13 mouse cellular contexts compared by ENCODE assay signal in genomic region chr7:141483114-141483653, GRCm38 (mm10). TPM values are rescaled to one million over a fixed set of nuclear protein-coding genes. Genes with fewer than 3 reads are reported as not detected.
DNase-seq lines count a peak whose midpoint lies in the region; ATAC-seq lines count a peak whose summit lies in the region.
"Had no signal": no experiment of that assay in that cellular context is flagged by ENCODE, and none has a peak within 500 bp of the region (broad histone marks: within the 10 kb centered on the region; RNA-seq: fewer than 3 reads in every experiment).

No protein-coding gene starts in this region.

- H3K4me2 ChIP-seq in embryonic facial prominence, embryonic 12.5 days (replicated peaks), result peak overlapping the region; percentile 98
- H3K4me2 ChIP-seq in midbrain, embryonic 13.5 days (replicated peaks), result peak overlapping the region; percentile 92
- H3K4me2 ChIP-seq in liver, embryonic 12.5 days, result no peak overlapping the region; the same call in 1 of the 2 replicates

- DNase-seq in cerebellum, adult 9-11 months, result peak; percentile 69
- no peak for DNase-seq in hindbrain, embryonic 10.5 days (ENCODE audit: low spot score)
- no peak for DNase-seq in spleen, adult 12 weeks (ENCODE audit: low spot score)
- DNase-seq in gastrocnemius, adult 18-20 months (ENCODE audit: low spot score), result no peak
- DNase-seq: adrenal gland, adult 2 months; gastrocnemius, postnatal 10 days; kidney, adult 9 months; lung, postnatal 14 days had no signal

- H3K9ac ChIP-seq in embryonic facial prominence, embryonic 12.5 days, result no peak overlapping the region
- no peak overlapping the region for H3K9ac ChIP-seq in midbrain, embryonic 13.5 days (replicated peaks)
- no peak overlapping the region for H3K9ac ChIP-seq in liver, embryonic 12.5 days
- H3K9ac ChIP-seq: liver, embryonic 15.5 days had no signal

- WGBS in embryonic facial prominence, embryonic 12.5 days, result 79% methylated on average over 6 of the region's 6 CpGs
- WGBS in hindbrain, embryonic 10.5 days, result 79% methylated on average over 6 of the region's 6 CpGs
- 70% methylated on average over 6 of the region's 6 CpGs for WGBS in midbrain, embryonic 13.5 days
- WGBS in liver, embryonic 12.5 days (ENCODE audit: insufficient replicate concordance), result 73% methylated on average over 6 of the region's 6 CpGs

- peaks cover 26% of the 10 kb centered on the region for H3K27me3 ChIP-seq in embryonic facial prominence, embryonic 12.5 days
- peaks cover 34% of the 10 kb centered on the region for H3K27me3 ChIP-seq in hindbrain, embryonic 10.5 days (ENCODE audit: insufficient read depth, poor library complexity, severe bottlenecking)
- peaks cover 17% of the 10 kb centered on the region for H3K27me3 ChIP-seq in midbrain, embryonic 13.5 days
- peaks cover 31% of the 10 kb centered on the region for H3K27me3 ChIP-seq in liver, embryonic 12.5 days (replicated peaks)

- H3K9me3 ChIP-seq in embryonic facial prominence, embryonic 12.5 days, result no peaks in the 10 kb centered on the region
- H3K9me3 ChIP-seq in hindbrain, embryonic 10.5 days, result no peaks in the 10 kb centered on the region
- H3K9me3 ChIP-seq in midbrain, embryonic 13.5 days, result no peaks in the 10 kb centered on the region
- H3K9me3 ChIP-seq in liver, embryonic 12.5 days (replicated peaks), result no peaks in the 10 kb centered on the region
- H3K9me3 ChIP-seq: liver, embryonic 15.5 days had no signal

- H3K27ac ChIP-seq in embryonic facial prominence, embryonic 12.5 days, result no peak overlapping the region
- H3K27ac ChIP-seq in hindbrain, embryonic 10.5 days, result no peak overlapping the region
- no peak overlapping the region for H3K27ac ChIP-seq in midbrain, embryonic 13.5 days
- H3K27ac ChIP-seq in liver, embryonic 12.5 days, result no peak overlapping the region
- H3K27ac ChIP-seq: liver, embryonic 15.5 days had no signal

- H3K36me3 ChIP-seq in embryonic facial prominence, embryonic 12.5 days, result no peaks in the 10 kb centered on the region
- no peaks in the 10 kb centered on the region for H3K36me3 ChIP-seq in hindbrain, embryonic 10.5 days
- no peaks in the 10 kb centered on the region for H3K36me3 ChIP-seq in midbrain, embryonic 13.5 days
- H3K36me3 ChIP-seq in liver, embryonic 12.5 days, result peaks cover 30% of the 10 kb centered on the region
- H3K36me3 ChIP-seq: liver, embryonic 15.5 days had no signal

- peaks cover 30% of the 10 kb centered on the region for H3K4me1 ChIP-seq in embryonic facial prominence, embryonic 12.5 days
- peaks cover 46% of the 10 kb centered on the region for H3K4me1 ChIP-seq in hindbrain, embryonic 10.5 days (replicated peaks)
- H3K4me1 ChIP-seq in midbrain, embryonic 13.5 days (replicated peaks), result peaks cover 27% of the 10 kb centered on the region
- H3K4me1 ChIP-seq in liver, embryonic 12.5 days, result peaks cover 36% of the 10 kb centered on the region

- ATAC-seq in cerebellum, adult (ENCODE audit: insufficient number of reproducible peaks, low FRiP score, low TSS enrichment), result no peak
- ATAC-seq in embryonic facial prominence, embryonic 12.5 days (ENCODE audit: insufficient number of reproducible peaks, insufficient read depth, low FRiP score, low TSS enrichment), result no peak
- ATAC-seq in midbrain, embryonic 13.5 days, result no peak
- ATAC-seq in liver, embryonic 12.5 days, result no peak

- H3K4me3 ChIP-seq in embryonic facial prominence, embryonic 12.5 days, result no peak overlapping the region
- H3K4me3 ChIP-seq in hindbrain, embryonic 10.5 days, result peak overlapping the region; percentile 76; the same call in 1 of the 2 replicates
- H3K4me3 ChIP-seq in midbrain, embryonic 13.5 days (replicated peaks), result 0 out of 2 replicates have a peak overlapping the region, but pooled peaks have one; percentile 62
- no peak overlapping the region for H3K4me3 ChIP-seq in liver, embryonic 12.5 days
- H3K4me3 ChIP-seq: liver, embryonic 15.5 days had no signal

RNA-seq across cellular contexts. Expression of gene Tspan4, which starts 8.1 kb away (rescaled TPM):
- polyA plus RNA-seq in embryonic facial prominence, embryonic 12.5 days (2016; fragmentation: Nextera tagmentation; extraction: Ambion mirVana), result 36.8 and 43.3 TPM in 2 replicates
- 36.3 and 38.6 TPM in 2 replicates for polyA plus RNA-seq in hindbrain, embryonic 10.5 days (2016; fragmentation: Nextera tagmentation; extraction: Ambion mirVana)
- polyA plus RNA-seq in midbrain, embryonic 13.5 days (2015; fragmentation: Nextera tagmentation; extraction: Ambion mirVana), result 22.5 and 23.6 TPM in 2 replicates
- 56.1 and 60.9 TPM in 2 replicates for polyA plus RNA-seq in liver, embryonic 12.5 days (2016; fragmentation: Nextera tagmentation; extraction: Ambion mirVana)
- total RNA-seq in gastrocnemius, adult 18-20 months (2021), result 1 to 10 TPM; 6.6 to 7.1 TPM

RNA-seq across cellular contexts. Expression of gene Polr2l, which starts 8.3 kb away (rescaled TPM):
- polyA plus RNA-seq in embryonic facial prominence, embryonic 12.5 days (2016; fragmentation: Nextera tagmentation; extraction: Ambion mirVana), result 66.2 and 68.9 TPM in 2 replicates
- polyA plus RNA-seq in hindbrain, embryonic 10.5 days (2016; fragmentation: Nextera tagmentation; extraction: Ambion mirVana), result 89.5 and 90.0 TPM in 2 replicates
- polyA plus RNA-seq in midbrain, embryonic 13.5 days (2015; fragmentation: Nextera tagmentation; extraction: Ambion mirVana), result 88.2 and 91.1 TPM in 2 replicates
- 74.6 and 76.1 TPM in 2 replicates for polyA plus RNA-seq in liver, embryonic 12.5 days (2016; fragmentation: Nextera tagmentation; extraction: Ambion mirVana)
- total RNA-seq in gastrocnemius, adult 18-20 months (2021), result 10 to 100 TPM; 62.0 to 64.3 TPM

RNA-seq across cellular contexts. Expression of gene Cd151, which starts 16.0 kb away (rescaled TPM):
- 17.0 and 19.6 TPM in 2 replicates for polyA plus RNA-seq in embryonic facial prominence, embryonic 12.5 days (2016; fragmentation: Nextera tagmentation; extraction: Ambion mirVana)
- 26.0 and 29.7 TPM in 2 replicates for polyA plus RNA-seq in hindbrain, embryonic 10.5 days (2016; fragmentation: Nextera tagmentation; extraction: Ambion mirVana)
- 15.4 and 19.9 TPM in 2 replicates for polyA plus RNA-seq in midbrain, embryonic 13.5 days (2015; fragmentation: Nextera tagmentation; extraction: Ambion mirVana)
- 5.7 and 6.2 TPM in 2 replicates for polyA plus RNA-seq in liver, embryonic 12.5 days (2016; fragmentation: Nextera tagmentation; extraction: Ambion mirVana)
- total RNA-seq in gastrocnemius, adult 18-20 months (2021), result 10 to 100 TPM; 82.6 to 90.7 TPM

RNA-seq across cellular contexts. Expression of gene Cracr2b, which starts 22.3 kb away (rescaled TPM):
- 12.8 and 13.3 TPM in 2 replicates for polyA plus RNA-seq in embryonic facial prominence, embryonic 12.5 days (2016; fragmentation: Nextera tagmentation; extraction: Ambion mirVana)
- 8.1 and 9.1 TPM in 2 replicates for polyA plus RNA-seq in hindbrain, embryonic 10.5 days (2016; fragmentation: Nextera tagmentation; extraction: Ambion mirVana)
- polyA plus RNA-seq in midbrain, embryonic 13.5 days (2015; fragmentation: Nextera tagmentation; extraction: Ambion mirVana), result 6.8 TPM in 2 replicates
- 3.7 and 5.8 TPM in 2 replicates for polyA plus RNA-seq in liver, embryonic 12.5 days (2016; fragmentation: Nextera tagmentation; extraction: Ambion mirVana)
- total RNA-seq in gastrocnemius, adult 18-20 months (2021), result 1 to 10 TPM; 7.2 to 8.9 TPM

RNA-seq across cellular contexts. Expression of gene Pnpla2, which starts 28.2 kb away (rescaled TPM):
- 13.9 and 14.6 TPM in 2 replicates for polyA plus RNA-seq in embryonic facial prominence, embryonic 12.5 days (2016; fragmentation: Nextera tagmentation; extraction: Ambion mirVana)
- 19.3 and 20.3 TPM in 2 replicates for polyA plus RNA-seq in hindbrain, embryonic 10.5 days (2016; fragmentation: Nextera tagmentation; extraction: Ambion mirVana)
- polyA plus RNA-seq in midbrain, embryonic 13.5 days (2015; fragmentation: Nextera tagmentation; extraction: Ambion mirVana), result 16.2 and 19.2 TPM in 2 replicates
- polyA plus RNA-seq in liver, embryonic 12.5 days (2016; fragmentation: Nextera tagmentation; extraction: Ambion mirVana), result 16.6 and 17.8 TPM in 2 replicates
- 100 to 1,000 TPM; 288 to 309 TPM for total RNA-seq in gastrocnemius, adult 18-20 months (2021)

Comparison
In these comparisons a context has a peak if more than half of its experiments do, and no peak if none do; other contexts are left out.
1. H3K4me3 ChIP-seq: peak in hindbrain, embryonic 10.5 days (single experiment) and midbrain, embryonic 13.5 days (single experiment); none in embryonic facial prominence, embryonic 12.5 days (single experiment) and liver, embryonic 12.5 days (single experiment).